Mouse (Mus musculus): ENCODE measurements at regions not wholly inside any gene's neighbourhood (a gene's known extent, or its start where the extent isn't known, plus 50 kb on each side); places are given as distances from the start of the nearest gene placed in this dataset.
"Not testable (repeated sequence)": the region's sequence is repeated elsewhere in the genome, so short reads cannot be mapped to it uniquely, and the experiment has no call there.

DNA sequence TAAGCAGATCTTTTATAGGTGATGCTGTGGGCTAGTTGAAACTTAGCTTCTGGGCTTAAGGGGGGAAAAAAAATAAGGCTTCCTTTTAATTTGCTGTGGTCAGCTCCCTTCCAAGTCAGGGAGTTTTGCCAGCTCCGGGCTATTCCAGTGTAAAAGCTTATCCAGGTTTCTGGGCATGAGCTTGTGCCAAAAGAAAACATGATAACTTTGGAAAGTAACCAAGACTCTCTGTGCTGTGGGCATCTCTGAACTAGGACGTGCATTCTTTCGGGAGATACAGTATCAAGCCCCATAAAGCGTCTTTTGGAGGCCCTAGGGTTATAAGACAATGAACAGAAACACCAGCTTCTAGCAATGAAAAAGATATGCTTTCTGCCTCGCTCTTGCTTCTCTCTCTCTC lies 114.6 kb upstream of the Dyrk2 start:
- peak; percentile 4 for DNase-seq (ENCODE audit: low spot score)

DNA sequence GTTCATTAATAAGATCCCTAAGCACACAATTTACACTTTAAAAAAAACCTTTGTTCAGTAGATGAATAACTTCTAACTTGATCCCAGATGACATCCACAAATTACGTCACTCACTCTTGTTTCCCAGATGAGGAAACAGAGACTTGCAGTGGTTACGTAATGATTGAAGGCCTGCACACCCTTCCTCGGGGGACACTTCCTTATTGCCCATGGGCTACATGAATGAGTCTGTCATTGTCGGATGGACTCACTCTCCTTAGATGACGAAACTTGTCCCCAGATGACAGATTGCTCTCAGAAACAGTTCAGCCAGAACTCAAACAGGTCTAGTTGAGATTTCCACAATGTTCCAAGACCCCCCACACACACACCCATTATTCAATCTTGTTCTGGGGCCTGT lies 111.4 kb upstream of the Dyrk2 start:
- DNase-seq (ENCODE audit: low spot score), result no peak

DNA sequence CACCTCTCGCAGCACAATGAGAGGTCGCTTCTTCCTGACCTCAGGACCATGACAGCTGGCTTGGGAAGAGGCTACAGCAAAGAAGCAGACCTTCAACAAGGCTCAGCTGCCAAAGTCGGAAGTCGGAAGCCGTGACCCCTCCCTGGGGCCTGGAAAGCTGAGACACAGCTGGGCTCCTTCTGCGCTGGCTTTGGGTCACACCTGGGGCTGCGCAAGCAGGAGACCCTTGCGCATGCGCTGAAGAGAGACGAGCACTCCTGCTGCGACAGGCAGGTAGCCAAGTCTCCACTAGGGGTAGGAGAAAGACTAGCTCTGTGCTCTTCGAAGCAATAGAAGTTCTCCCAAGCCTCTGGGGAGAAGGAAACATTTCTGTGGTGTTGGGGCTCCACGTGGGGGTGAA lies 109.3 kb upstream of the Dyrk2 start:
- no peak for DNase-seq (ENCODE audit: low spot score)

DNA sequence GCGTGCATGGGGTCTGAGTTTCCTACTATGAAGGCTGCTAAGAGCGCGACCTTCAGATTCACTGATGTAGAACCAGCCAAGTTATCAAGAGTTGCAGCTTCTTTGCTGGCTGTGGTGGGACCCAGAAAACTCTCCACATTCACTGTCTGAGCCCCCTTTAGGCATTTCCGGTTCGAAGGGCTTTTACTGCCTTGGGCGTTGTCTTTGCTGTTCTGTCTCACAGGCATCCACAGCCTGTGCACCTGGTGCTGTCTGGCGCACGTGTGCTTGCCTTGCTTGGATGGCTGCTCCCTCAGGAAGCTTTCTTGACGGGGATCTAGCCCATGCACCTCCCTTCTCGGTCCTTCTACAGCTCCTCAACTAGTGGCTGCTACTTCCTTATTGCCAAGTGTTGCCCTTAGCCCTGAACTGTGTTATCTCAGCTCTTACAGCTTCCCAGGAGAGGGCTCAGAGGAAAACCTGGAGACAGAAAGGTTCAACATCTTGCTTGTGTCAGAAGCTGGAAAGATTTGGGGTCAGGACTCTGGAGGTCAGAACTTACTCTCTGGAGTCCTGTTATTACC lies 108.3 kb upstream of the Dyrk2 start:
- DNase-seq (ENCODE audit: low spot score), result no peak

DNA sequence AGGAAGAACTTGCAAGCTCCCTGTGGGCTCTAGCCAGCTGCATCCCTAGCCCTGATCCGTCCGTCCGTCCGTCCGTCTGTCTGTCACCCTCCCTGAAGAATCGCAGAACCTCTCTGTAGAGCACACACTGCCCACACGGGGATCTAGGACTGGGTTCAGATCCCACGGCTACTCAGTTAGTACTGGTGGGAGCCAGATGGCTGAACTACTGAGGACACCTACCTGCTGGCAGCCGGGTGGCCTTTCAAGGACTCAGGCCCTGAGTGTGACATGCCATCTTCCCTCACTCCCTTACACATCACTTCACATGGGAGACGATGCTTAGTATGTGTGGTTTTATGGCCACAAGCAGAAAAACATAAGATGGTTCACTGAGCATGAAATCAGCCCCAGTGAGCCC lies 106.4 kb upstream of the Dyrk2 start:
- no peak for DNase-seq (ENCODE audit: low spot score)

DNA sequence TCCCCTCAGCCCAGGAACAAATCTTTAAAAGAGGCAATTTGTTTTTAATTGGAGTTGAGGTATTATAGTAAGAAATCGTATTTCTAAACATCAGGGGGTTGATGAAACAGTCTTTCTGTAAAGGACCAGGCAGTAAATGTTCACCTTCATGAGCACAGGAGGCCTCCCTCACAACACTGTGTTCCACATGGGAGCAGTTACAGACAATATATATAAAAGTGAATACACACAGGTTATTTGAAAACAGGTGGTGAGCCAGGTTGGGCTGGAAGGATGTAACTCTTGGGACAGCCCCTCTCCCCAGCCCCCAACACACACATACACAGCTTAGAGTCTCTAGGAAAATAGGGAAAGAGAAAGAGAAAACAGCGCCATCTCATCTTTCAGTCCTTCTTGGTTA lies 105.8 kb upstream of the Dyrk2 start:
- DNase-seq (ENCODE audit: low spot score), result no peak

DNA sequence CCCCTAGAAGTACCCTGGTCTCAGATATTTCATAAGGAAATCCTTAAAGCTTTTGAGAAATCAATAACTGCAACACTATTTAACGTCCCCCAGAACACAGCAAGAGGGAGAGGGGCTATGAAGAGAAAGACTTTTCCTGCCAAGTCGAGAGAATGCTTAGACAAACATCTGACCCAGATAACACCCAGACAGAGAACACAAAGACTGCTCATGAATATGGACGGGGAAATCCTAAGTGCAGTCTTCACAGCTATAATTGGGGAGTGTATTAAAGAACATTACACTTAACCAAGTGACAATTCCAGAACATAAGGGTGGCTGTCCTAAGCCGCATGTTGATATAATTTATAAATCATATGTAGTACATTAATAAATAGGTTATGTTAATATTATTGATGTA lies 103.3 kb upstream of the Dyrk2 start:
- DNase-seq (ENCODE audit: low spot score), result no peak

DNA sequence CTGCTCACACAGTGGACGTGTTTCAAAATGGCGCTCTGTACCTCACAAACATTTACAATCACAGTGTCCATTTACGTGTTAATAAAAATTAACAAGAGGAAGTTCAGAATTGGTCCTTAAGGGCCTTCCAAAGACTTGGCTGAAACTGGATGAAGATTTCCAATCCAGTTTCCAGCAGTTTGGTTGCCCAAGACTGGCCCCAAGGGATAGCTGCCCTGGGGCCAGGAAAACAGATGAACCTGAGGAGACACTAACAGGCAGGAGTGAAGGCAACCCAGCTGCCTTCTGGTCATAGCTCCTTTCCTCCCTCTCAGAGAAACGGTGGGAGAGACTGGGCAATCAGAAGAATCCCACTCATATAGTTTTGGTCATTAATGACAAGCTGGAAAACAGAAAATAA lies 102.6 kb upstream of the Dyrk2 start:
- DNase-seq (ENCODE audit: low spot score), result no peak

DNA sequence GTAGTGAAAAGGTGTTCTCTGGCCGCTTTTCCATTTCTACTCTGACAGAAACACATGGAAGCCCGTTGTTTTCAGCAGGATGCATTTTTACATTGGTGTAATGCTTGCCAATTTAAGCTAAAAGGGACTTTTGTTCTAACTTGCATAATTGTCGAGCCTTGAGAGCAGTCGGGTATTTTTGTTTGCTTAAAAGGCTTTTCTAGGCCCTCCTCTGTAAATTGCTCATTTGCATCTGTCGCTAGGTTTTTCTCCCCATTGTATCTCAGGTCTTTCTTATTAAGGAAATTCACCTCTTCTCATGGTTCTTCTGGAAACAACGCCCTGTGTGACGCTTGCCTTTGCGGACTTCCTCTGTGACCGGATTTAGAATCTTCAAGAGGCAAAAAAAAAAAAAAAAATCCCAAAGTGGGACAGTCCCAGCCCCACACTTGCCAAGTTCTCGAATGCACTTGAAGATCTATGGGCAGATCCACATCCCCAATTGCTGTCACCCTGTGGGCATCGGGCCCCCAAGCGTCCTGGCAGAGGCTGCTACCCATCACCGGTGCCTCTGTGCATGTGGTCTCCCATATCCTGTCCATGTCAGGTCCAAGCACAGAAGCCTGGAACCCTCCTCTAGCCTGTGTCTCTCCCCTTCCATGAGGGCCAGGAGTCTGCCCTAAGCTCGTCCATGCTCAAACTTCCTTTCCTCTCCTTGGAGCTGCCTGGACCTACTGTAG lies 100.6 kb upstream of the Dyrk2 start:
- no peak for DNase-seq (ENCODE audit: low spot score)

DNA sequence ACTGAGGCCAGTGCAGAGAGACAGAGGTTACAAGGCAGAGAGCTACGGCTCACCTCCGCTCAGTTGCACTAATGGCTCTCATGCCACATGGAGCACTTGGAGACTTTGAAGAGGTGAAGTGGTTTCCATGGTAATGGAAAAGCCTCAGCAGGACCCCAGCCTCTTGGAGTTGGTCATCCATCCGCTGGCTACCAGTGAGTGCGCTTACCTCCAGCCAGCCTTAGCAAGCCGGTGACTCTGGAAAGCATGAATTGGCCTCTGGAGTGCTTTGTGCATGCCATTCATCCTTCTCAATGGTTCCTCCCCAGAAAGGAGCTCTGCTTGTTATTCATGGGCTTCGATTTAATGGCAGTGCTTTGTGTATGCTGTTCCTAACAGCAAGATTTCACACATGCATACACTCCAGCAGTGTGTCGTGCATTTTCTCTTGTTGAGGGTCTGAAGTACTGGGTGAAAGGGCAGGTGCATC lies 91.7 kb upstream of the Dyrk2 start:
- no peak for DNase-seq (ENCODE audit: low spot score)

DNA sequence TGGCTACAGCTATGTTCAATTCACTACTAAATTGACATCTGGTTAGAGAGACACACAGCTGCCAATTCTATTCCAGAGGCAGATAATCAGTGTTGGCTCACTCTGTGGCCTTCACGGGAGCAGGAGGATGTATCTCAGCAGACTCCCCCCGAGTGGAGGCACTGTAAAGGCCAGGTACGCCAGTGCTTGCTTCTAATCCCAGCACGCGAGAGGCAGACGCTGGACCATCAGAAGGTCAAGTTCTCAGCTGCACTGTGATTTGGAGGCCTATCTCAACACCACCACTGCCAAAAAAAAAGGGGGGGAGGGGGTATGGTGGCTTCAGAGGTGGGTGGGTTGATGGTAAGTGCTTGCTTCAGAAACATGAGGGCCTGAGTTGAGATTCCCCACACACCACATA lies 90.1 kb upstream of the Dyrk2 start:
- no peak for DNase-seq (ENCODE audit: low spot score)

DNA sequence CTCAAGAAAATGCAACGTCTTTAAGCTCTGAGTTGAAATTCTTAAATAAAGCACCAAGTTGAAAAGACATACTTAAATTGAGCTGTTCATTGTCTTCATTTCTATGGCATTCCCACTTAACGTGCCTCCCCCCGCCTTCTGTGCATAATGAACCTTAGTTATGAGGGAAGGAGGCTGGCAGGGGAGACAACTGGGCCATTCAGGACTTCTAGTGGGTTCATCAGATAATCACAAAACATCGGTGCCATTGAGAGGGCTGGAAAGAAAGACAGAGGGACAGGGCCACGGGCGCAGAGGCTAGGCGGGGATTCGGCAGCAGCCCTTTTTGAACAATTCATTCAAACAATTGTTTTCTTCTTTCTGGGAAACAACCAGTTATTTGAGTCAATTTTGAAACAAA lies 89.6 kb upstream of the Dyrk2 start:
- DNase-seq (ENCODE audit: low spot score), result no peak

DNA sequence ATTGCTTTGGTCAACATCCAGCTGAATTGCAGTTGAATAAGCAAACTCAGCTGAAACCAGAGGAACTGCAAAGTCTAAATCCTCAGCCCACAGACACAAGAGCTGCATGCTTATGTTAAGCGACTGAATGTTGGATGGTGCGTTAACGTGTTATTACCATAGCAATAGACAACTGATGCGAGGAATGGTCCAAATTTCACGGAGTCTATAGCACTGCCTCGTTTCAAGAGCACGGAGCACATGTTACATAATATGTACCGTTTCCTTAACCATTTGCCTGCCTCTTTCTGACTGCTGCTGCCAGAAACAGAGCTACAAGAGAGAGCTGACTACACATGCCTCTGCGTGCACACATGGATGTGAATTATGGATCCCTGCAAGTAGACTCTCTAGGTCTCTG lies 86.3 kb upstream of the Dyrk2 start:
- no peak for DNase-seq (ENCODE audit: low spot score)

DNA sequence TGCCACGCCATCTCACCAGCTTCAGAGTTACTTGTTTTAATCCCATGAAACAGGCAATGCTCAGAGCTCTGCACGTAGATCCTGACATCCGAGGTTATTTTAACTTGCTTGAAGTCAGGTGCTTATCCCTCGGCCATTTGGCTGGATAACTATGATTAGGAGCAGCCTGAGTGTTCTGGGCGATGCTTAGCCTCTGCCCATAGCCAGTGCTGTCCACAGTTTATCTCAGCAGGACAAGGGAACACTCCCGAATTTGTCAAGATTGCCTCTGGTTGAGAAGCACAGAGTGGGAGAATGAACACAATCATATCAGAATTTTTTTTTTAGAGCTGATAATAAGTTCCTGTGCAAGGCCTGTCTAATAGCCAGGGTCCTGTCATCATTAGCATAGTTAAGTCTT lies 83.4 kb upstream of the Dyrk2 start:
- DNase-seq (ENCODE audit: low spot score), result no peak

DNA sequence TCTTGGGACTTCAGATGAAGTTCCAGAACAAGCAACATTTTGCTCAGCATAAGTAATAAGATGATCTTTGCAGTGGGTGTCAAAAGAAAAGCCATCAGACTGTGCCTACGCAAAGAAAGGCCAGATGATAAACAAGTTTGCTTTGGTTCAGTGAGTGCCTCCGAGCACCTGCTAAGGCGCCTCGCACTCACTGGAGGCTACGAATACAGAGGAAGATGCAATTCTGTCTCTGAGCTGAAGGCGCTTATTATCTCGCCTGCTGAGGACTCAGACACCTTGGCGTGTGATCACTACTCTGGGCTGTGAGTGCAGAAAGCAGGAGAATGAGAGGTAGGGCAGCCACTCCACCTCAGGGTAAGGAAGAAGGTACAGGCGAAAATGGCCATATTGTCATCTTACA lies 82.7 kb upstream of the Dyrk2 start:
- no peak for DNase-seq (ENCODE audit: low spot score)

DNA sequence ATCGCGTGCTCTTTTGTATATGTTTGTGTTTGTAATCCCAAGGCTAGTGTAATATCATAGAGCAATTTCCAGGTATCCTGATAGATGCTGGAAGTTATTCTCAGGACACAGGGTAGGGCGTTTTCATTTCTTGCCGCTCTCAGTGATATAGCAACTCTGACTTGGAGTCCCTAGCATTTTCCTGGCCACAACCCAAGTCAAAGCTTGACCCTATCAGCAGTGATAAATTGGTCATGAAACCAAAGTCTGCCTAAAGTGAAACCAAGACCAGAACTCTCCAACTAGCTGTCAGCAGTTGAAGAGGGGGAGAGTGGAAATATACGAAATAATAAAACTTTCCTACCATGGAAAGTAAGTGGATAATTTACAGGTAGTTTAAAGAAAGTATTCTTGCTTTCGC lies 77.7 kb upstream of the Dyrk2 start:
- DNase-seq (ENCODE audit: low spot score), result peak; percentile 42

DNA sequence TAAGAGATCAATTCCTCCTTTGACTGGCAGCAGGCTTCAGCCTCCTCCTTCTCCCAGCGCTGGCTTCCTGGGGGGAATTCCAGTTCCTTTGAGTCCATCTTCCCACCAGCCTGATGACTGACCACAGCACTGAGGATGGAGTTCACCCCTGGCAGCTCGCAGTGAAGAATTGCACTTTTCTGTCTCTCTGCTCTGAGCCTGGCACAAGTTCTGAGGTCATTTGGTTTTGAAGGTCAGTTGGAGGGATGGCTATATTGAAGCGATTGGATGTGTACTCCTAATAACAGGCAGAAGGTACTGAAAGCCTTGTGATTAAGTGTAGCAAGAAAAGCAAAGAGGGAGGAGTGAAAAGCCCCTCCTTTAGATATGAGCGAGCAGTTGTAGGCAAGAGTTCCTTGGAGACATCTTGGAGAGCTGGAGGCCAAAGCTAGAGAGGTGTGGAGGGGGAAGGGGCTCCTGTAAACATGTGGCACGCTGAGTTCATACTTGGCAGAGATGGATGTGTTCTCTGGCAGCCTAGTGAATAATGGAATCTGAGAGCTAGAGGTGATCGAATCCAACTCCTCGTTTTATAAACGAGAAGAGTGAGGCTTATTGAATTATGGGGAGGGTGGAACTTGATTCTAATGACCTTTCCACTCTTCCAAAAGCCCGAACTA lies 77.1 kb upstream of the Dyrk2 start:
- DNase-seq (ENCODE audit: low spot score), result no peak

DNA sequence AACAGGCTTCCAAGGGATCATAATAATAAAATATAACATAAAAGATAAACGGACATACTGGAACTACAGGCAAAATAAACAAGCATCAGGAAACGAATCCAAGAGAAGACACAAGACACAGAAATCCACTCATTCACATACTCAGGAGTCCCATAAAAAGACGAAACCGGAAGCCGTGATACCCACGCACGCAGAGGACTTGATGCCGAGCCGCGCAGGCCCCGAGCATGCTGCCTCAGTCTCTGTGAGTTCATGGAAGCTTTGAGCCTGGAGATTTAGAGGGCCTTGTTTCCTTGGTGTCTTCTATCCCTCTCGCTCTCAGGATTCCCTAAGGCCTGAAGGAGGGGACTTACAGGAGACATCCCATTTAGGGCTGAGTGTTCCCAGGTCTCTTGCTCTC lies 57.3 kb upstream of the Dyrk2 start:
- no peak for DNase-seq (ENCODE audit: low spot score)

DNA sequence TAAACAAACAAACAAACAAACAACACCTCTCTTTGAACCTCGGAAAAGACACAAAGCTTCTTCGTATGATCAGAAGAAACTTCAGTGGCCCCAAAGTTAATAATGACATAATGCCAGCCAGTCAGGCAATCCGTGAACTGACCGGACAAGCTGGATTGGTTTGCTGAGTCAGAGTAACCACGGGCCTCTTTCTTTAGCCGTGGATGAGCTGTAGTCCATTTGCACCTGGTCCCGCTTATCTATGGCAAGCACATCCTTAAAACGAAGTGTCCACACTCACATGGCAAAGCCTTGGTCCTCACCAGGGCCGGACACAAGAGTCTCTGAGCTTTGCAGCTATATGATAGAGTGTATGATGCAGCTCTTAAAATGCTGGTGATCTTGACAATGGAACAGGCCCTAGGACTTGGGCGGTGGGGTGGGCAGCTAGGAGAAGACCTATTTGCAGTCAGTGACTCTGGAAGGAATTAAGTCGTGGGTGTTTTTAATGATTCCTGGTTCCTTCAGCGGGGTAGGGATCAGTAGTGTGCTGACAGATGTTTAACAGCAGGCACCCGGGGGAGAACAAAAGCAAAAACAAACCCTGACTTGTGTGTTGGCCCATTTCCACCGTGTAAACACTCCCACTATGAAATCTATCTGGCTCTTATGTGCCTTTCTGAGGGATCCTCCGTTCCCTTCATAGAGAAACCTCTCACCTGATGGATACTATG lies 53.6 kb upstream of the Dyrk2 start:
- DNase-seq (ENCODE audit: low spot score), result peak; percentile 9

DNA sequence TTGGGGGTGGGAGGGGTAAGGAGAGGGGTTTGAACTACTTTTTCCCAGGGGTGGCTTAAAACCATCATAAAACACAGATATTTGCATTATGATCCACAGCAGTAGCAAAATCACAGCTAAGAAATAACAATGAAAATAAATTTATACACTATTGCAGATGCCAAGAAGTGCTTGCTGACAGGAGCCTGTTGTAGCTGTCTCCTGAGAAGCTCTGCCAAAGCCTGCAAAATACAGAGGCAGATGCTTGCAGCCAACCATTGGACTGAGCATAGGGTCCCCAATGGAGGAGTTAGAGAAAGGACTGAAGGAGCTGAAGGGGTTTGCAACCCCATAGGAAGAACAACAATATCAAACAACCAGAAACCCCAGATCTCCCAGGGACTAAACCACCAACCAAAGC lies 52.1 kb upstream of the Dyrk2 start:
- DNase-seq (ENCODE audit: low spot score), result not testable (repeated sequence)

All from heart, adult 8-10 months (tissue).